Mouse (Mus musculus) stomach, embryonic 15.5 days (tissue): ENCODE data around the gene Slc2a12. TPM values are rescaled to one million over a fixed set of nuclear protein-coding genes. Genes with fewer than 3 reads are reported as not detected.

Experiments
- ATAC-seq: fragments of 200-750 bp; cut with Nextera tagmentation; 2 replicates; pipeline ENCODE4 v1.8.0; 2017; ENCODE audit warnings: low read depth, moderate number of reproducible peaks, moderate TSS enrichment; ENCODE audit not compliant: insufficient read depth, low FRiP score
- H3K27ac ChIP-seq: fragments of 300-500 bp; sonication (generic); 2 replicates; pipeline ENCODE4 v1.5.1; 2015; ENCODE audit warnings: mild to moderate bottlenecking, inconsistent platforms
- H3K27me3 ChIP-seq: fragments of 300-500 bp; sonication (generic); replicated peaks from 2 replicates; pipeline ENCODE4 v1.6.1; 2015; ENCODE audit warnings: inconsistent platforms
- H3K36me3 ChIP-seq: fragments of 300-500 bp; sonication (generic); 2 replicates; pipeline ENCODE4 v1.6.1; 2015; ENCODE audit warnings: inconsistent platforms
- H3K4me1 ChIP-seq: fragments of 300-500 bp; sonication (generic); 2 replicates; pipeline ENCODE4 v1.6.1; 2015; ENCODE audit warnings: inconsistent platforms
- H3K4me2 ChIP-seq: fragments of 300-500 bp; sonication (generic); 2 replicates; pipeline ENCODE4 v1.6.1; 2015; ENCODE audit warnings: mild to moderate bottlenecking, inconsistent platforms
- H3K4me3 ChIP-seq: fragments of 300-500 bp; sonication (generic); replicated peaks from 2 replicates; pipeline ENCODE4 v1.5.1; 2015; ENCODE audit warnings: inconsistent platforms
- H3K9ac ChIP-seq: fragments of 300-500 bp; sonication (generic); 2 replicates; pipeline ENCODE4 v1.6.1; 2015; ENCODE audit warnings: inconsistent platforms
- H3K9me3 ChIP-seq: fragments of 300-500 bp; sonication (generic); 2 replicates; pipeline ENCODE4 v1.6.1; 2016; ENCODE audit warnings: inconsistent platforms
- WGBS: fragments of 180-500 bp; shearing (Covaris S2); methylation state at CpG from one replicate; pipeline ENCODE4 v1.1.7; 2015; 5-methylcytosine and 5-hydroxymethylcytosine counted together
- polyA plus RNA-seq: library from polyadenylated mRNA; unstranded; fragments of >200 nt; fragmentation: Nextera tagmentation; extraction: Ambion mirVana; gene quantifications from 2 replicates; pipeline ENCODE4 v1.2.1, GENCODE M21; 2015

Slc2a12 gene
- 1.2 TPM in 2 replicates for polyA plus RNA-seq

DNA sequence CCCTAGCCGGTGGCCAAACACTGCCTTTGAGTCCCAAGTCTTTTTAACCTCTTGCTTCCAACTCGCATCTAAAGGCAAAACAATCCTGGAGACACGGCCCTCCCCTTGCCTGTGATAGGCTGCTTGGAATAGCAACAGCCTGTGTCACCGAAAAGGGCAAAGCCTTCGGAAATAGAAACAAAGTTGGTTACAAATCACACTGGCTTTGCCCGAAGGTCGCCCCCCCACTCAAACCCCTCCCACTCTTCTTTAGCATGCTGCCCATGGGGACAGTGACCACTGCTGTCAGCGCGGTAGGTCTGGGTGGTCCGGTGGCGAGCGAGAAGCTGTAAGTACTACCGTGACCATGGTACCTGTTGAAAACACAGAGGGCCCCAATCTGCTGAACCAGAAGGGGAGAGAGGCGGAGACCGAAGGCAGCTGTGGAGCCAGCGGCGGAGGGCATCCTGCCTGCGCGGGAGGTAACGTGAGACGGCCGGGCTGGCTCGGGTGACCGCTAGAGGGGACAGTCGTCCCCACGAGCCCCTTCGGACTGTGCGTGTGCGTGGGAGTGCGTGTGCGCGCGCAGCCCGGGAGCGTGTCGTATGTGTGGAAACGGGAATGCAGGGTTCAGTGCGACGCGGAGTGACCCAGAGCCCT, at the start of gene Slc2a12:
TSS of gene Slc2a12 (plus strand) at position 159 of the 639 bp plus-strand sequence.
- Histone ChIP-seq H3K9me3 (no peaks in the 10 kb centered on the region), H3K4me3 (peak within 1 kb of the TSS; percentile 56), H3K9ac (peak within 1 kb of the TSS; percentile 25; the same call in 1 of the 2 replicates), H3K27me3 (no peaks in the 10 kb centered on the region), H3K4me1 (no peaks in the 10 kb centered on the region), H3K36me3 (no peaks in the 10 kb centered on the region), H3K27ac (peak within 1 kb of the TSS; percentile 59; the same call in 1 of the 2 replicates), H3K4me2 (peak within 1 kb of the TSS; percentile 74)
- 7% methylated on average over 40 of the region's 40 CpGs for WGBS
- peak; percentile 76 for ATAC-seq

DNA sequence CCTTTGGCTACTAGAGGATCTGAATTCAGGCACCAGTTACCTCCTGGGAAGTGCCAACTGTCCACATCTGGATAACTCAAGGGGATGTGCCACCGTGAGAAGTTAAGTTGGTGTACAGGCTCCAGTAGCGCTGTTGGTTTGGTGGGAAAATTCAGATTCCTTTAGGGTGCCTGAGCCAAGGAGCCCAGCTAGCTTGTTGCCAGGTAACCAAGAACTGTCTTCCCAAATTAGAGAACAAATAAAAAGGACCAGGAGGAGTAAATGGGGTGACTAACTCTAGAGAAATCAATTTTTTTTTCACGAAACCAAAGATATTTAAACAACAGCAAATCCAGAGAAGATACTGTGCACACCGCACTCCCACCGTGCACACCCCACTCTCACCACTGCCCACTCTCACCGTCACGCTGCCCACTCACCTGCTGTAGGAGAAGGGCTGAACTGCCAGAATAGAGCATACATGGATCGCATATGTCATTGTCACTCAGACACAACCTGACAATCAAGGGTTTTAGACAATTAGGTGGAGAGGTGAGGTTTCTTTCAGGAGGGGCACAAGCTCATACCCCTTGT, 45.8 kb upstream of the Slc2a12 start:
- Histone ChIP-seq H3K9ac (no peak overlapping the region), H3K27ac (no peak overlapping the region), H3K4me1 (no peaks in the 10 kb centered on the region), H3K4me2 (no peak overlapping the region), H3K9me3 (no peaks in the 10 kb centered on the region), H3K27me3 (no peaks in the 10 kb centered on the region), H3K4me3 (no peak overlapping the region), H3K36me3 (no peaks in the 10 kb centered on the region)
- 87% methylated on average over 8 of the region's 8 CpGs for WGBS
- no peak for ATAC-seq

DNA sequence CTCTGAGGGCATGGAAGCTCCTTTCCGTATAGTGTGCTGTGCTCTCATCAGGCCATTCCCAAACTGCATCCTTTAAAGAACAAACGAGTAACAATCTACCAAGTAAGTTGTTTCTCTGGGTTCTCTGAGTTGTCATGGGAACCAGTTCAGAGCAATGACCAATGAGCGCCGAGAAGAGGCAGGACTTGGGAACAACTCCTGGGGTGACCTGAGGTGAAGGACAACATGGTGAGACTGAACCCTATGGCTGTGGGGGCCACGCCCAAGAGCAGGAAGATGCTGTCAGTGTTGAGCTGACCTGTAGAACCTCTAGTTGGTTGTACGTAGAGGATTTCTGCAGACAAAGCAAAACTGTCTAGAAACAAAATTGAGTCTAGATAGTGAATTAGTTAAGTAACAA, 43.8 kb upstream of the Slc2a12 start:
- Histone ChIP-seq H3K9ac (no peak overlapping the region), H3K4me3 (no peak overlapping the region), H3K9me3 (no peaks in the 10 kb centered on the region), H3K4me1 (no peaks in the 10 kb centered on the region), H3K27ac (no peak overlapping the region), H3K4me2 (no peak overlapping the region), H3K36me3 (no peaks in the 10 kb centered on the region), H3K27me3 (no peaks in the 10 kb centered on the region)
- WGBS = 77% methylated on average over 6 of the region's 6 CpGs
- no peak for ATAC-seq

DNA sequence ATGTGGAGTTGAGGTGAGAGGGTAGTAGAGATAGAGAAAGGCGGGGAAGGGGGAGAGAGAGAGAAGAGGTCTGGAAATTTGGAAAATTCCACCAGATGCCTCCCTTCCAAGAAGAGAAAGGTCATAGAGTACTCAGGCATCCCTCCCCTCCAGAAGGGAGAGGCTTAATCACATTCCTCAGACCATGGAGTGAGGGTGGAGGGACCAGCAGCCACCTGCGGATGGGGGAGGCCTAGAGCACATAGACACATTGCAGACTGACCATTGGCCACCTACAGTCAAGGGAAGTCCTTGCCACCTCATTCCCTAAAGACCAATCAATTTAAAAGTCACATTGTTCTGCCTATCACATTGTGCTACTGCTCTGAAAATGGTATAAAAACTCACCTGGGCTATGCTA, 40.0 kb upstream of the Slc2a12 start:
- no peaks in the 10 kb centered on the region for H3K36me3 ChIP-seq
- no peak overlapping the region for H3K27ac ChIP-seq
- no peaks in the 10 kb centered on the region for H3K4me1 ChIP-seq
- H3K9me3 ChIP-seq = no peaks in the 10 kb centered on the region
- no peak overlapping the region for H3K9ac ChIP-seq
- H3K4me3 ChIP-seq = no peak overlapping the region
- no peak for ATAC-seq
- WGBS = 61% methylated on average over 2 of the region's 2 CpGs
- H3K4me2 ChIP-seq = no peak overlapping the region
- no peaks in the 10 kb centered on the region for H3K27me3 ChIP-seq

DNA sequence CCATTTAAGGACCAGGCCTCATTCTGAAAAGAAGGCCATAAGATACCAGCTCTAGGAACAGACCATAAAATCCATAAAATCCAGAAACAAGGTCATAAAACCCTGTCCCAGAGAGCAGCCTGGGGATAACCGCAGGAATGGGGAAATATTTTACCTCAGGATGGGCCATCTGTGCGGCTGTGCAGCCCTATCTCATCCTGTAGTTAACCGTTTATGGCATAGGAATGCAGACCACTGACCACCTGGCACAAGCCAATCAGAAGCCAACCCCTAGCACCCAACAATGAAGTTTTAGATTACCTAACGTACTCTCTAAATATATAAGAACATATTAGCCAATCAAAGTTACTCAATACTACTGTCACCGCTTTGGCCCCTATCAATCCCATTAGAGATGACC, 36.5 kb upstream of the Slc2a12 start:
- Histone ChIP-seq H3K9ac (no peak overlapping the region), H3K4me3 (no peak overlapping the region), H3K27me3 (no peaks in the 10 kb centered on the region), H3K9me3 (no peaks in the 10 kb centered on the region), H3K36me3 (no peaks in the 10 kb centered on the region), H3K4me1 (no peaks in the 10 kb centered on the region), H3K4me2 (no peak overlapping the region), H3K27ac (no peak overlapping the region)
- ATAC-seq = no peak
- 75% methylated on average over 5 of the region's 5 CpGs for WGBS

DNA sequence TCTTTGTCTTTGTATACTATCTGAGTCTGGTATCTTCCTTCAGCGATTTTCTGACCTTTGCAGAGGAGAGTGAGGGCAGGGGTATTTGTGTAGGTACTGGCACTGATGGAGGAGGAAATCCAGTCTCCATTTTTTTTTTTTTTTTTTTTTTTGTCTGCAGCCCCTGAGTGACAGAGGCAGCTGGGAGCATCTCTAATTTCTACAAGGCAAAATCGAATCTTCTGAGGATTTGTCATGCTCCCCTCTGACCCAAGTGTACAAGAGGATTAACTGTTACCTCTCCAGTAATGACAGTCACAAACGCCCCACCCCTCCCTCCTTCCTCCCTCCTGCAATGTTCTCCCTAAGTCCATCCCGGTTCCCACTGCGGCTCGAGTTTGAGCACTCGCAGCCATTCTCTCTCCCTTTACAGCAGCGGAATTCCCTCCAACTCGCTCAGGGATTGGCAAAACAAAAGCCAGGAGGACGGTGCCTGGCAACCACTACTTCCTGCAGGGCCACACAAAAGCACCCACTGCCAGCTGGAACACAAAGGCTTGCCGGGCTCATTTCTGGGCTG, 35.9 kb upstream of the Slc2a12 start:
- ATAC-seq = no peak
- H3K9me3 ChIP-seq = no peaks in the 10 kb centered on the region
- no peaks in the 10 kb centered on the region for H3K36me3 ChIP-seq
- no peak overlapping the region for H3K27ac ChIP-seq
- no peak overlapping the region for H3K9ac ChIP-seq
- peak overlapping the region; percentile 41 for H3K4me2 ChIP-seq
- WGBS = 4% methylated on average over 11 of the region's 11 CpGs
- no peaks in the 10 kb centered on the region for H3K4me1 ChIP-seq
- H3K27me3 ChIP-seq = no peaks in the 10 kb centered on the region
- H3K4me3 ChIP-seq = no peak overlapping the region

DNA sequence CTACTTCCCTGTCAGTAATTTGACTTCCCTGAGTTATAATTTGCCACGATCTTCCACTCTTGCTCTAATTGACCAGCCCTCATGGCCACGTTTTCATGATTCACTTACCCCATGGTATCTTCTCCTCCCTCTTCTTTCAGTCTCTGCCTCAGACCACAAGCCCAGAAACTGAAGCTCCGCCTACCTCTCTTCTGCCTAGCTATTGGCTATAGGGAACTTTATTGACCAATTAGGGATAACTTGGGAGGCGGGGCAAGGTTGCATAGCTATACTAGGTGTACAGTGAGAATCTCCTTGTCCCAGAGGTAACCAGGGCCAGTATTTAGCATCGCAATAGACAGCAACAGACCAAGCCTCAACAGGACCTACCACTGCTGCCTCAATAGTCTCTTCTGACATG, 31.5 kb upstream of the Slc2a12 start:
- ATAC-seq = no peak
- no peak overlapping the region for H3K27ac ChIP-seq
- no peaks in the 10 kb centered on the region for H3K4me1 ChIP-seq
- H3K9me3 ChIP-seq = no peaks in the 10 kb centered on the region
- no peak overlapping the region for H3K4me2 ChIP-seq
- H3K9ac ChIP-seq = no peak overlapping the region
- WGBS = 86% methylated on average over 5 of the region's 5 CpGs
- H3K36me3 ChIP-seq = no peaks in the 10 kb centered on the region
- H3K4me3 ChIP-seq = no peak overlapping the region
- no peaks in the 10 kb centered on the region for H3K27me3 ChIP-seq

DNA sequence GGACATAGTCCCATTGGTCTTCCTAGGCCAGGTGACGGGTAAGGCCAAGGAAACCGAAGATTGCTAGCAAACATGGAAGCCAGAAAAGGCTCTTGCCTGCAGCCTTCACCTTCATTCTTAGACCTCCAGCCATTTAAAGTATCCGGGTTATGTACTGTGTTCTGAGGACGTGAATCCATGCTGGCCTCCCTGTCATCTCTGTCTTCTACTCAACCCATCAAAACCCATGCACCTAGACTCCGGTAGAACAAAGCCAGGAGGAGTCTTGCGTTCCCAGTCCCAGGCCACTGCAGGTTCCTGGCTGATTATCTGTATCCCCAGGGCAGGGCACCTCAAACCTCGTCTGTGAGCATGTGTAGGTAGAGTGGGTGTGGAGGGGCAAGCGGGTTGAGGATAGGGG, 30.3 kb upstream of the Slc2a12 start:
- Histone ChIP-seq H3K4me2 (no peak overlapping the region), H3K4me3 (no peak overlapping the region), H3K9ac (no peak overlapping the region), H3K27ac (no peak overlapping the region), H3K4me1 (no peaks in the 10 kb centered on the region), H3K36me3 (no peaks in the 10 kb centered on the region), H3K27me3 (no peaks in the 10 kb centered on the region), H3K9me3 (no peaks in the 10 kb centered on the region)
- no peak for ATAC-seq
- WGBS = 90% methylated on average over 8 of the region's 8 CpGs

DNA sequence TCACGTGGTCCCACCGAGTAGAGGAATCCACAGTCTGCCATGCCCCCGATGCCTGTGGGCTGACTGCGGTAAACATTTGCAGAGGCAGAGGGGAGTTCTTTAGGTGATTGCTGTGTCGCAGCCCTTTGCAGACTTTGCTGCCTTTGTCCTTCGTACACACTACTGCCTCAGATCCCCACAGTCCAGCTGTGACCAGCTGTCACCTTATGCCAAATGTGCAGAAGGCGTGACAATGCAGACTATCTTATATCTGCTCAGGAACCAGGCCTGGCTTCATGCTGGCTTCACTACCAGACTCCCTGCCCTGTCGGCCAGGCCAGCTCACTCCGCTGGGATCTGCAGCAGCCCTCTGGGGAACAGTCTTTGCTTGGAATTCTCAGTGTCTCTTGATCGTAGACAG, 29.5 kb upstream of the Slc2a12 start:
- ATAC-seq = no peak
- Histone ChIP-seq H3K4me1 (no peaks in the 10 kb centered on the region), H3K9ac (no peak overlapping the region), H3K36me3 (no peaks in the 10 kb centered on the region), H3K4me2 (no peak overlapping the region), H3K27me3 (no peaks in the 10 kb centered on the region), H3K4me3 (no peak overlapping the region), H3K9me3 (no peaks in the 10 kb centered on the region), H3K27ac (no peak overlapping the region)
- 41% methylated on average over 10 of the region's 10 CpGs for WGBS

DNA sequence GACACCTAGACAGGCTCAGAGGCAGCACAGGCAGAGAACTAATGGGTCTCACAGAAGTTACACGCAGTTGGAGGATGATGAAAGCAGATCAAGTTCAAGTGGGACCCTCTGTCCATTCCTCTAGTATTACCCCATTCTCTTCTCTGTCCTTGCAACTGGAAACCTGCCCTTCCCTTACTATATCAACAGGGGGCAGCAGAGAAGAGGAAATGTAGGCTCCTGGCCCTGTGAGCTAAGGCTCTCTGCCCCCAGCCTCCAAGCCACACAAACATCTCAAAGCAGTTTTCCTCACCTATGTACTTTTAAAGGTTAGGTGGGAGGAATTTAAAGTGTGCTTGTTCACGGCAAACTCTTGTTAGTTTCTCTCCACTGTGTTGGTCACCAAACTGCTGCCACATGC, 26.0 kb upstream of the Slc2a12 start:
- Histone ChIP-seq H3K27ac (no peak overlapping the region), H3K4me3 (no peak overlapping the region), H3K4me1 (no peaks in the 10 kb centered on the region), H3K4me2 (no peak overlapping the region), H3K27me3 (no peaks in the 10 kb centered on the region), H3K36me3 (no peaks in the 10 kb centered on the region), H3K9me3 (no peaks in the 10 kb centered on the region), H3K9ac (no peak overlapping the region)
- no peak for ATAC-seq
- WGBS = 68% methylated on average over 2 of the region's 2 CpGs

DNA sequence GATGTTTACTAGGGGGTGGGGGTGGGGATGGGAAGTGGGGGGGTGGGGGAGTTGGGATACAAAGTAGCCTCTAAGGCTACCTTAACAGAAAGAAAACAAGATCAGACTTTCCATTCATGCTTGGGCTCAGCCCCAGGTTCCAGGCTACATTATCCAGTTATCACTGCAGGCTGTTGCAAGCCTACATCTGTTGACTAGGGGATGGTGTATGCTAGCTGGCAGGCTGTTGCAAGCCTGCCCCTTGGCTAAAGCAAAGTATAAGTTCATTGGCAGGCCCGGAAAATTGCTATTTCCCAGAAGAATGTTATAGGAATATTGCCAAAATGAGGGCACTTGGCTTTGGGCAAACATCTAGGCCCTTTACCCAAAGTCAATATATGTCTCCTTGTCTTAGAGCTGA, 16.0 kb upstream of the Slc2a12 start:
- no peak for ATAC-seq
- no peak overlapping the region for H3K4me2 ChIP-seq
- H3K9me3 ChIP-seq = no peaks in the 10 kb centered on the region
- no peaks in the 10 kb centered on the region for H3K36me3 ChIP-seq
- WGBS = 76% methylated on average over 1 of the region's 1 CpGs
- H3K9ac ChIP-seq = no peak overlapping the region
- H3K4me3 ChIP-seq = no peak overlapping the region
- no peaks in the 10 kb centered on the region for H3K27me3 ChIP-seq
- no peak overlapping the region for H3K27ac ChIP-seq
- no peaks in the 10 kb centered on the region for H3K4me1 ChIP-seq

DNA sequence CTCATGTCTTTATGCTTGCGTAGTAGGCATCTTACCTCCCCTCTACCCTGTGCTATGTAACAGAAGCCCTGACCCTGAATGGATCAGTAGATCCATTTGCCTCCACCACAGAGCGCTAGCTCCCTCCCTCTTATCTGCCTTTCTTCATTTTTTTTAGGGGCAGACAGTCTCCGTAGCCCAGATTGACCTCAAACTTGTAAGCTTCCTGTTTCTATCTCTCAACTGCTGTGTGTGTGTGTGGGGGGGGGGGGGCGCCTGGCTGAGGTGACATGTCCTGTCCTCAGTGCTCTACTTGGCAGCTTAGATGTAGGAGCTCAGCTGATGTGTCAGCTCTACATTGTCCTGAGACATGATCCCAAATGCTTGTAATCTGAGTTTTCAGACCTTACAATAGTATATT, 13.7 kb upstream of the Slc2a12 start:
- H3K4me3 ChIP-seq = no peak overlapping the region
- no peaks in the 10 kb centered on the region for H3K9me3 ChIP-seq
- H3K36me3 ChIP-seq = no peaks in the 10 kb centered on the region
- ATAC-seq = no peak
- 53% methylated on average over 4 of the region's 4 CpGs for WGBS
- H3K27ac ChIP-seq = no peak overlapping the region
- H3K9ac ChIP-seq = no peak overlapping the region
- H3K27me3 ChIP-seq = no peaks in the 10 kb centered on the region
- no peaks in the 10 kb centered on the region for H3K4me1 ChIP-seq
- no peak overlapping the region for H3K4me2 ChIP-seq
